Mouse (Mus musculus): Measurements from ENCODE around the gene Tlk2.

DNA sequence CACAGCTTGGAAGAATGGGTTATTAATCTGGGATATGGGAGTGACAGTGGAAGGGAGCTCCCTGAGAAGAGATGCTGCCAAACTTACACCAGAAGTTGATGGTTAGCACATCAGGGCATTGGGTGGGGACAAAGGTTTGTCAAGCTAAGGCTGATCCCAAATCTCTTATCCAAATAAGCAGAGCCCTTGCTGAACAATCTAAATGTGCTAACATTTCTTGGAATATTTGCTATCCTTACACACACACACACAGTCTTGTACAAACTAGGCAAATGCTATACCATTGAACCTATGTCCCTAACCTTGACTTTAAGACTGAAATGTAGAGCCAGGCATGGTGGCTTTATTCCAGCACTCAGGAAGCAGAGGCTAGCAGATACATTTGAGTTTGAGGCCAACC is 35.0 kb upstream of the Tlk2 start:
- TF ChIP-seq CTCF (IDR thresholded peaks at IDR 0.05) (no peak), EP300 (IDR thresholded peaks at IDR 0.05) (no peak)
